Mouse (Mus musculus) cerebellum, postnatal 10 days (tissue): Measurements from ENCODE around the gene Uqcr11.

Experiments
- DNase-seq, 2 experiments: peaks; one replicate each; pipeline ENCODE4 v3.0.0; 2021; ENCODE audit warnings: mixed read lengths in 2 of 2

Uqcr11 gene

DNA sequence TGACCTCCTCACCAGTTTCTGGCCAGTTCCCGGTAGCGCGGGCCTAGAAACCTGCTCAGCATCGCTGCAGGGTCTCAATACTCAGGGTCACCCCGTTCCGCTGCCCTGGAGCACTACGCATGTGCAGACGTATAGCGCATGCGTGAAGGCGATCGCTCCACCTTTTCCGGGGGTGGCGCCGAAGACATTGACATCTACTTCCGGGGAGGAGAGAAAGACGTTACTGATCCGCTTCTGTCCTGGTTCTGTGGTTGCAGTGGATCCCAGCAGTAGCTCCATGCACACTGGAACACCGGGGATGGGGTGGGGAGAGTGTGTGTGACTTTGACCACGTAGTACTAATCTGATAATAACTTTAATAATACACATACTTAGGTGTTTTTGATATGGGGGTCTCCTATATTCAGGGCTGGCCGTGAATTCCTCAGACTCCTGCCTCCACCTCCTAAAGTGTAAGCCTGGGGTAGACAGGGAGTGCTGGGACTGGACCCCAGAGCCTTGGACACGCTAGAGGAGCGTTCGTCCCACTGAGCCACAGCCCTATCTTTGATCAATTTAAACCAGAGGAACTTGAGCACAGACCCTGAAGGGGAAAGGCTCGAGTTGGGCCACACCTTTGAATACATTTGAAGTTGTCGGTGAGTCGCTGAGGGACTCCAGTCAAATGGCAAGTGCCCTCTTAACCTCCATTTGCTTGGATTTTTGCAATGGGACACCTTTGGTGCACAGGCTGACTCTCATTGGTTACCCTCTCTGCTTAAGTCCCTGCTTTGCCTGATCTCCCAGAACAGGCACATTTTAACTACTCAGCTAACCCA, at the start of gene Uqcr11:
TSS of gene Uqcr11 (minus strand) at position 147 of the 818 bp plus-strand sequence.
- peak; percentile 94 to 96 for DNase-seq

GRCm38 (mm10) chr10:80455697-80456096, 49.1 kb upstream of the Uqcr11 start:
- no peak for DNase-seq

DNA sequence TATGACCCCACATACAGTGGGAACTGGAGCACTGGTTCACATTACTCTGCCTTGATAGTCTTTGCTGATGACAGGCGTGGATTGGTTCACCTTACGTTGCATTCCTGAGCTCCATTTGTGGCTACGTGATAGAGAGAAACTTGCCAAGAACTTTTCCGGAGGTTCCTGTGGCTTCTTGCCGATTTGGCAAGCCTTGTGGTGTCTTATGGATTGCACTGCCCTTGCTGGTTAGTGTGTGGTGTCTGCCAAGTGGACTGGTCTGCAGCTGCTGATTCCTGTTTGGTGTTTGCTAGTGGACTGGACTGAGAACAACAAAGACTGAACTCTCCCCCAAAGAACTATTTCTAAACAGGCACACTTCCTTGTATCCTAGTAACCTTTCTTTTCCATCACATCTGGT, 48.2 kb upstream of the Uqcr11 start:
- DNase-seq: no peak

GRCm38 (mm10) chr10:80453601-80454000, 47.0 kb upstream of the Uqcr11 start:
- no peak for DNase-seq

GRCm38 (mm10) chr10:80450599-80450998, 44.0 kb upstream of the Uqcr11 start:
- DNase-seq: no peak

DNA sequence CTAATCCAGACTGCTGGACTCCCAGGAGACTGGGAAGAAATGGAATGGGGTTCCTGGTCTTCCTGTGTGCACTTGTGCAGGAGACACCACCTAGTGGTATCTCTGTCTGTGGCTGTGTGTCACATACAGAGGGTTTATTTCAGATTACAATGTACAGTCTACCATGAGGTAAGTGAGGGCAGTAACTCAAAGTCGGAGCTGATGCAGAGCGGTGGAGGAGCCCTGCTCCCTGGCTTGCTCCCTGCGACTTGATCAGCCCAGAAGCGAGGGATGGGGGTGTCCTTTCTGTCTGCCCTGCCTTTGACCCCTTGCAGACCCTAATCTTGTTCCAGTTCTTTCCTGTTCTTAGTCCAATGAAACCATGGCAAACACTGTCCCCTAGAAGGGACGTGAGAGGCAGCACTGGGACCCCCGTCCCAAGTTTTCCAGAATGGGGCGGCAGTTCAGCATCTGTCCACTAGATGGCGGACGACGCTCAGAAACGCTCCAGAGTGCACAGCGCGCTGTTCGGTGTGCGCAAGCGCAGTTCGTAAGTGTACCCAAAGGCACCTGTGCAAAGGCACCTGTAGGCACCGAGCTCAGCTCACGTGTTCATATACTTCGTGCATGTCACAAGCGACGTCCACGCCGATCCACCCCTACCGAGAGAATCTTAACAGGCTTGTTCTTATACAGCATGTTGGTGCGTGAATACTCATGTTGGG, 39.4 kb upstream of the Uqcr11 start:
- DNase-seq: peak; percentile 90 to 91

- DNase-seq: peak; percentile 45 to 46
Observed at GRCm38 (mm10) chr10:80445052-80445451, 38.4 kb upstream of the Uqcr11 start.

- DNase-seq: peak; percentile 77
Observed at GRCm38 (mm10) chr10:80444339-80445045, 37.9 kb upstream of the Uqcr11 start.

DNA sequence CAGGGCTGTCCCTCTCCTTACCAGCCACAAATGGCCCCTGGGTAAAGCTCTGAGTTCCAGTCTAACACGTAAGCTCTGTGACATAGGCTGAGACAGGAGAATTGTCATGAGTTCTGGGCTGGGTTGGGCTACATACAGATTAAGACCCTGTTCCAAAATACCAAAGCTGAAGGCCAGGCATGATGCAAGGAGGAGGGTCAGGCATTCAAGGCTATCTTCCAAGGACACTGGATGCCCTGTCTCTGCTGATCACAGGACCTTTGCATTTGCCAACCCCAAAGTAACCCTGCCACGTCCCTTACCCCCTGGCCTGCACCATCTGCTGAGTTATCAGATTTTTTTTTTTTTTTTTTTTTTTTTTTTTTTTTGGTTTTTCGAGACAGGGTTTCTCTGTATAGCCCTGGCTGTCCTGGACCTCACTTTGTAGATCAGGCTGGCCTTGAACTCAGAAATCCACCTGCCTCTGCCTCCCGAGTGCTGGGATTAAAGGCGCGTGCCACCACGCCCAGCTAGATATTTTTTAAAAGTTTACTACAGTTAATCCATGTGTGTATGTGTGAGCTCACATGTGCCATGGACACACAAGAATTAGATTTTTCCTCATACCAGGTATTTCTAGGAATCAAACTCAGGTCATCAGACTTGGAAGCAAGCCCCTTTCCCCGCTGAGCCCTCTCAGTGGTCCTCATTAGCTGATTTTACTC, 37.1 kb upstream of the Uqcr11 start:
- DNase-seq: no peak

DNA sequence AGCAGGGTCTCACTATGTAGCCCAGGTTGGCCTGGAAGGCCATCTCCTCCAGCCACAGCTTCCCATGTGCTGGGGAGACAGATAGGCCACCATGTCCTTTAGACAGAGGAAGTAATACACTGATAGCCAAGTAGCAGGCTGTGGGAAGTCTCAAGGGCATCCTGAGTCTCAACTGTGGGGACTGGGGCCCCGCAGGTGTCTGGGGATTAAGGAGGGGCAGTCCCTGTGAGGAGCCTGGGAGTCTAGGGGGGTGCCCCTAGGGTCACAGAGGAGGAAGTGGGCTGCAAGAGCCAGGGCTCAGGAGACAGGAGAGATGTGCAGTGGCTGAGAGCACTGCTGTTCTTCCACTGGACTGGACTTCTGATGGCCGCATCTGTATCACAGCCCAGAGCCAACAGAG, 36.4 kb upstream of the Uqcr11 start:
- no peak for DNase-seq

DNA sequence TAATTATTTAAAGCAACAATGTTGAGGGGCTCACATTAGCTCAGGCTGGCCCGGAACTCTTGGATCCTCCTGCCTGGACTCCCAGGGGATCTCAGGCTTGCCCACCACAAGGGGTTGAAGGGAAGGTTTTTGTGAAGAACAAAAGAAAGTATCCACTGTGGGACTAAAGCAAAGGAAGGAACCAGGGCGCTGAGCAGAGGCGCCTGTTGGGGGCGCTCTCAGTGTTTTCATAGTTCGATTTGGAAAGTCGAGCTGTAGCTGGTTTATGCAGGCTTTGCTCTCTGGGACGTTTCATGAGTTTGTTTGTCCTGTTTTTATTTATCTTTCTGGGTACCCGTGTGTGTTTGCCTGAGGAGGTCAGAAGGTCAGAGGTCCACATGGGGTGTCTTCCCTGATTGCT, 35.0 kb upstream of the Uqcr11 start:
- DNase-seq: no peak

DNA sequence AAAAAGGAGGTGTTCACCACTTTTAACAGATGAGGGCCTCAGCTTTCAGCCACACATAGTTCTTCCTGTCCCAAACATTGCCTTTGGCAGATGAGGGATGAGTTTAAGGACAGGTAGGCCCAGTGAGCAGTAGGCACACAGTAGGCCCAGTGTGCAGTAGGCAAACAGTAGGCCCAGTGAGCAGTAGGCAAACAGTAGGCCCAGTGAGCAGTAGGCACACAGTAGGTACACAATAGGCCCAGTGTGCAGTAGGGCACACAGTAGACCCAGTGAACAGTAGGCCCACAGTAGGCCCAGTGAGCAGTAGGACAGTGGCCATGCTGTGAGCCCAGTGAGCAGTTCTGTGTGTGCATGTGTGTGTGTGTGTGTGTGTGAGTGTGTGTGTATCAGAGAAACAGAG, 33.4 kb upstream of the Uqcr11 start:
- DNase-seq: no peak

DNA sequence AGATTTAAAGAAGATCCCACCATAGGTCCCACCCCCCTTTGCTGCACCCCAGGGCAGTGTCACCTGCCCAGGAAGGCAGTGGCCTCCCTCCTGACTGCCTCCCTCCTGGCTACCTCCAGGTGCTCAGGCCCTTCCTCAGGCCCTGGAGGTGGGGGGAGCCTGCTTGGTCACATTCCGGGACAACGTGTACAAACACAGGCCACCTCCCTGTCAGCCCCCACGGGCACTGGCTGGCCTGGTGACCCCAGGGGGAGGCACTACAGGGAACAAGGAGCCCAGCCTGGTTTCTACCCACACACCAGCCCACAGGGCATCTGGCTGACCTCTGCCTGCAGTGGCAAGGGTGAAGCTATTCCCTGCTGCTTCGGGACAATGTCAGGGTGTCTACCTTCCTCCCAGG, 31.3 kb upstream of the Uqcr11 start:
- no peak for DNase-seq

DNA sequence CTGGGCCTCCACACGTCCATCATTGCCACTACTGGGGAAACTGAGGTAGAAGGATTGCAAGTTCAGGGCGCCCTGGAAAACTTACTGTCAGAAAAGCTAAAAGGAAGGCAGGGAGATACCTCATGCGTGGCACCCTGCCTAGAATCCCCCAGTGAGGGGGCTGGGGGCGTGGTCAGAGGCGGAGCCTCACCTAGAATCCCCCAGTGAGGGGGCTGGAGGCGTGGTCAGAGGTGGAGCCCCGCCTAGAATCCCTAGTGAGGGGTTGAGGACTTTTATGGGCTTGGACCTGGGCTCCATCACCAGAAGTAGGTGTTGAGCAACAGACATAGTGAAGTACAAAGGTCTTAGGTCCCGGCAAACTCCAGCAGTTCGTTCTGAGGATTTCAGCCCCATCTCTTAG, 29.6 kb upstream of the Uqcr11 start:
- peak; percentile 53 to 57 for DNase-seq

DNA sequence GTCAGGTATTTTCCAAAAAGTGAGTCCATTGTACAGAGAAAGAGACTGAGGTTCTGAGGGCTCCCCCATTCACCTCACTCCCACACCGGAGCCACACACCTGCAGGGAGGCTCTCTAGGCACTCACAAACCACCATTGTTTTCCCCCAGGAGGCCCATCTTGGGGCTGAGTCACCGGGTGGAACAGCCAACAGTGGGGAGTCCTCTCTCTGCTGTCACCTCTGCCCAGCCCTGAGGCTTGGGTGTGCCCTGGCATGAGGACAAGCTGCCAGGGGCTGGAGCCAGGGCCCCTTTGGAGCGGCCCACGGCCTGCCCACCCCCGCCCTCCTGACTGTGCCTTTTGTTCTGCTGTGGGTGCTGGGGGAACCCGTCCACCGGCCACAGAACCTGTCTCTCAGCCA, 29.1 kb upstream of the Uqcr11 start:
- no peak for DNase-seq

- DNase-seq: peak in 1 of 2 experiments; percentile 30
Observed at GRCm38 (mm10) chr10:80434823-80435222, 28.2 kb upstream of the Uqcr11 start.

GRCm38 (mm10) chr10:80434233-80434592, 27.6 kb upstream of the Uqcr11 start:
- no peak for DNase-seq

GRCm38 (mm10) chr10:80433513-80434232, 27.0 kb upstream of the Uqcr11 start, which contains the start of gene Tcf3:
Tcf3 (minus strand) TSS chr10:80433647.
- peak; percentile 97 to 98 for DNase-seq

DNA sequence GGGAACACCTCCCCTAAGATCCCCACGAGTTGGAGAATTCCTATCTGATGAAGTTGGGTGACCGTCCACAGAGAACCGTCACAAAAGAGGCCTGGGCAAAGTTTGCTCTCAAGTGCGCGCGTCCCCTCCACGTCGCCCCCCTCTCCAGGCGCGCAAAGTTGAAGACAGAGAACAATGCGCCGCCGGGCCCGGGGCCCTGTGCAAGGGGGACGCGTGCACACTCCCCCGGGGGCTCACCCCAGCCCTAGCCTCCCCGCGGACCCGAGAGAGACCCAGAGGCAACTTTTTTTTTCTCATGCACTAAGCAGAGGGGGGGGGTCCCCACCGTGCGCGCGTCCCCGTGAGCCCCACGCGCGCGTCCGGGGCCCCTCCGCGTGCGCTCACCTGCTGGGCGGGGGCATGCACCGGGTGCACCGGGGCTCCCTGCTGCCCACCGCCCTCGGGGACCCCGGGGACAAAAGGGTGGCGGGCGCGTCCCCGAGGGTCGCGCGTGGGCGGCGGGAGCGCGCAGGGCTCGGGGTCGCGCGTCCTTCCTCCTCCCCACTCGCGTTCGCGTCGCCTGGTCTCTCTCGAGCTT, 26.4 kb upstream of the Uqcr11 start:
- DNase-seq: peak; percentile 69 to 71

DNA sequence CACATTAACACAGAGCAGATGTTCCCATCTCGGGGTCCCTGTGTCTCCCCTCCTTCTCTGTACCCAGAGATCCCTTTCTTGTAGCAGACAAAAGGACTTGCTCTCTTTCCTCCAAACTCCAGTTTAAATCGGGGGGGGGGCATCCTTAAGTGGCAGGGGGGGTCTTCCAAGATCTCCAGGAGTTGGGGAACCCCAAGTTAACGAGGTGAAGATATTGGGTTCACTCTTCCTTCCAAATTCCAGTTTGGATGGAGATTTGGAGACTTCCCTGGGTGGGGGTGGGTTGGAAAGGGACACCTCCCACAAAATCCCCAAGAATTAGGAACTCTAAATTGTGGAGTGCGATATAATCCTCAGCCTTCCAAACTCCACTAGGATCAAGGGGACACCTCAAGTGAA, 25.8 kb upstream of the Uqcr11 start:
- DNase-seq: no peak

DNA sequence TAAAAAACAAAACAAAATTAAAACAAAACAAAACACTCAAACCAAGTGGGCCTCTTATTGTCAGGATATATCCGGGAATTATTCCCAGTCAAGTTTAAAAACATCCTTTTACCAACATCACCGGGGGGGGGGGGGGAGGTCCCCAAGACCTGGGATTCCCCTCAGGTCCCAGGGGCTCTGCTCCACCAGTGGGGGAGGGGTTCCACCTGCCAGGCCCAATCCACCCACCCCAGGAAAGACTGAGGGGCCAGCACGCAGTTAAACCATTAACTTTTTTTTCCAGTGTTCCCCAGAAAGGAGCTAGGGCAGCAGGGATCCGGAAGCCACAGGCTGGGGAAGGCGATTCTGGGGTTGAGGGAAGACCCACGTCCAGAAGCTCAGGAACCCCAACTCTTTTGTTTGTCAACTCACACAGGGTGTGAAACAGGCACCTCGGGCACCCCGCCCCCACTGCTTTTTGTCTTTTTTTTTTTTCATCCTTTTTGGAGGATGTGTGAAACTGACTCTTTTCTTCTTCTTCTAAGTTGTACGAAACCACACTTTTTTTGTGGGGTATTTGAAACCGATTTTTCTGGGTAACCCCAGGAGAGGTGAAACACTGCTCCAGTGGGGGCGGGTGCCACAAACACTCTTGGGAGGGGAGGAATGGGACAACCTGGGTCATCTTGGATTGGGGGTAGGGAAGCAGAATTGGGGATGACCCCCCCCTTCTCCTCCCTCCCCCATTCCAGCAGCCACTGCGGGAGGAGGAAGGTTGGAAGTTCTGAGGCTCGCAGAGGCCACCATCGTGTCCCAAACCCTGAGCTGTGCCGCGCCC, 25.1 kb upstream of the Uqcr11 start:
- peak in 1 of 2 experiments; percentile 27 for DNase-seq
